Mouse (Mus musculus): Measurements from ENCODE around the gene Wdfy1.
A peak's percentile ranks its signal among the peaks of the same experiment; 100 is the strongest.

The Wdfy1 gene

DNA sequence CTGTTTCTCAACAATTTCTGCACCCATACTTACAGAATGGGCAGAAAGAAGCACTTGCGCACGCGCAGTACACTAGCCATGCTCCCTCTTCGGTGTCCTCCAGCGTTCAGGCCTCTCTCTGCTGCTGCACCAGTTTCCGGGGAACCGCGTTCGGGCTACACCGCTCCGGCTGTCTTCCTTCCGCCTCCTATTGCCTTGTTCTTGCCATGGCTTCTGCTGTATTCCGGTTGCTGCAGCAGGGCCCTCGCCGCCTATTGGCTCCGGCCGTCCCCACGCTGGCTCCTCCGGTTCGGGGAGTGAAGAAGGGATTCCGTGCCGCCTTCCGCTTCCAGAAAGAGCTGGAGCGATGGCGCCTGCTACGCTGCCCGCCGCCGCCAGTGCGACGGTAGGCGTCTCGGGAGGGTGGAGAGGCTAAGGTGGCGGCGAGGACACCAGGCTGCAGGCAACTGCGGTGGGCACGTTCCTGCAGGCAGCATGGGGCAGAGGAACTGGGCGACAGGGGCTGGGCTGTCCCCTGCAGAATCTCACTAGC lies at the start of gene Wdfy1, which contains the start of gene Mrpl44:
Wdfy1 (minus strand) TSS at position 217 of the 532 bp plus-strand sequence.
Mrpl44 (plus strand) TSS at position 92 of the 532 bp plus-strand sequence.
- peak; percentile 95 for DNase-seq (ENCODE audit: low spot score)

DNA sequence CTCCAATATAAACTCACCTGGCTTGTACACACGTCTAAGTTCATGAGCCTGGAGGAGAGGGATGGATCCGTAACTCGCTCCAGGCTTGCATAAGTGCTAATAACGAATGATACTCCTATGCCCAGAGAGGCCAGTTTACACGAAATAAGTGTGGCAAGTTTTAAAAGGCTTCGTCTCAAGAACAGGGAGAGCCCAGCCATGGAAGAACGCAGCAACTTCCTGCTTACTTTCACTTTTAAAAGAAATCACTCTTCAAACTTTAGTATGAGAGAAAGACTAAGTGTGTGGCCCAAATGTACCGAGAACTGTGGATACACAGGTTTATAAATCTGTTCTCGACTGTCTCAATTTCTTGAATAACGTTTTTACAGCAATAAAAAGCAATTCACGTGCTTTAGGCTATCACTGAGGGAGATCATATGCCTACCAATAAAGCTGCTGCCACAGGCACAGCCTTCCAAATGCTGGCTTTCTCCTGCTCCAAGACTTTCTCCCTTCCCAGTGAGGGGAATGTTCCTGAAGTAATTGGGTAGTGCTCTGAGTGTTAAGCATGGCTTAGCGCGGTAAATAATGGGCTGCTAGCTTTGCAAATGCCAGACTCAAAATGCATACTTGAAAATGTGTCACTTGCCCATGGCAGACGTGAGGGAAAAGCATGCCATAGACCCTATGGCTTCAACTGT lies 48.1 kb upstream of the Wdfy1 start:
- DNase-seq (ENCODE audit: low spot score): no peak

DNA sequence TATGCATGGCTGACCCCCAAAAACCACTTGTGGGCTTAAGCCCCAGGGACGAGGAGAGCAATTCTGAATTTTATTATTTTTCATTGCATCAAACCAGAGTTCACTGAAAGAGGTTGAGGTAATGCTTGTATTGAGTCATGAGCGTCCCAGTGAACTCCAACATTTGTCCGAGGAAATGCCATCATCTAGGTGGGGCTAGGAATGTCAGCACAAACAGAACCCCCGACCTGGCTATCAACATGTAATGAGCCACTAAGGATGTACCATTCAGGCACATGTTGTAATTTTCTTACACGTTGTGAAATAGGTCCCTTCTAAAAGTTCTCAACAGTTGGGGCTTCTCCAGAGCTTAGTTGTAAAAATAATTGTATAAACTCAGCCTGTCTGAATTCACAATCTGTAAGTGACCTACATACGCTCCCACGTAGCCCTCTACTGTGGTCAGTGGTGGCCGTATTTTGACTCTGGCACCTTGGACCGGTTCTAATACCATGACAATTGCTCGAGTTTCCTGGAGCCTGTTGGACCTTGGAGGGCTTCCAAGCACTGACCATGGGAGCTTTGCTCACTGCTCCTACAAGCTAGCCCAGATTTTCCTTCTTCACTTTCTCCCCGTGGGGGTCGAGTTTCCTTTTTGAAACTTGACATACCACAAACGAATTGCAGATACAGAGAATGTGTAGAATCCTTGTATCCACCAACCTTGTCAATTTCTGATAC lies 47.0 kb upstream of the Wdfy1 start:
- DNase-seq (ENCODE audit: low spot score): peak; percentile 68

DNA sequence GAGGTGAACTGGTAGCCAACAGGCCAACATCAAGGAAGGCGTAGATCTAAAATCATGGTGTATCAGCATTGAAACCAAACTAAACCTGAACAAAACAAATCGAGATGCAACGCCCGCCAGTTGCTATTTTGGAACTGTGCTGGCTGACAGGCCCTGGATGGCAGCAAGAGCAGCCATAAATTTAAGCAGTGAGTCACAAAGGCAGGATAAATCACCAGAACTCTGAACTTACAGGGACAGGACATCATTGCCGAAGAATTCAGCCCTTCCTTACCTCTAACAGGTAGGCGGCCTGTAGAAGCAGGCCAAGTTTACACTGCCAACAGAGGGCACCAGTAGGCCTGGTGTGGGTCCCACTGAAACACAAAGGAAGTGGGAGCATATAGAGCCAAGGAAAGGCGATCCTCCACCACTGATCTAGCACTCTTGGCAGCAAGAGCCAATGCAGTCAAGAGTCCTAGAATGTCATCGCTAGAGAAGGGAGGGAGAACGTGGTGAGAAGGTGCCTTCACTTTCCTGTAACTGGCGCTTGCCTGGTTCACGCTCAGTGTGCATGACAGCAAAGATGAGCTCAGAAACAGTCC lies 43.4 kb upstream of the Wdfy1 start:
- no peak for DNase-seq (ENCODE audit: low spot score)

DNA sequence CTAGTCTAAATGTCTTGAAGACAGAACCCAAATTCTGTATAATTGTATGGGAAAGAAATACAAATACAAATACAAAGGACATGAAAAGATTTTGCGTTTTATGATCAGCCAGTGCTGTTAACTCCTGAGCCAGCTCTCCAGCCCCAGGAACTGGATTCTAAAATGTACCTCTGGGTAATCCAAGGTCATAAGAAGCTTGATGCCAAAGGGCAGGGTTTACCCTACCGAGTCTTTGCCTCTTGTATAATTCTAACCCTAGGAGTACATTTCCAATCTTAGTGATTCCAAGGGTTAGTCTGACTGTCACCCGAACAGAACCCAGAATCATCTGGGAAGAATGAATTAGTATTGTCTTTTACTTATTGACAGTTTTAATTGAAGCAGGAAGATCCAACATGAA lies 39.5 kb upstream of the Wdfy1 start:
- no peak for DNase-seq (ENCODE audit: low spot score)

DNA sequence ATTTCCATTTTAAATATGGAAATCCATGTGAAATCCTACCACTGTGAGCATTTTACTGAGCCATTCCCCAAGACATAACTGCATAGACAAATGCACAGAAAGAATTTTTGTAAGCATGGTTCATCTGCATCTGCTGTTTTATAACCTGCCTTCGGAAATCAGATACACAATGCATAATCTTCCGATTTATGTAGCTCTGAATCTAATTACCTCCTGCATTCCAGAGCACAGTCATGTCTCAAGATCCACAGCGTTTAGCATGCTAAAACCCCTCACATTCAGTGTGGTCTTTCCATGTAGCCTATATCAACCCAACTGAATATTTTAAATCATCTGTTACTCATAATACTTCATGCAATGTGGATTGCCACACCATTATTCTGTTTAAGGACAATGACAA lies 33.5 kb upstream of the Wdfy1 start:
- DNase-seq (ENCODE audit: low spot score): no peak

DNA sequence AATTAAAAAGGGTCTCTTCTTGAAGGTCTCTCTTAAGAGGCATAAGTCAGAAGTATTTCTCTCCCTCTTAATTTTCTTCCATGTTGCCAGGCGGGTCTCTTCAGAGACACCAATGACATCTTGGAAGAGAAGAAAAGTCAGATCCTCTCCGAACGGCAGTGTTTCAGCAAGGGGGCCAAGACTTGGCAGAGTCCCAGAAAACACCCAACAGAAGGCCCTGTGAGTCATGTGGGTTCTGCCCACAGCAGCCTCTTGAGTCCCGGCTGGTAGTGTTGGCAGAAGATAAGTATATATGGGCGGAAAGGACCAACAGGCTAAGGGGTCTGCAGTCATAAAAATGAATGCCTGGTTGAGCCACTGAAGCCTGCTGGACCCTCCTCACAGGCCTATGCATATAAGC lies 30.9 kb upstream of the Wdfy1 start:
- DNase-seq (ENCODE audit: low spot score): no peak

DNA sequence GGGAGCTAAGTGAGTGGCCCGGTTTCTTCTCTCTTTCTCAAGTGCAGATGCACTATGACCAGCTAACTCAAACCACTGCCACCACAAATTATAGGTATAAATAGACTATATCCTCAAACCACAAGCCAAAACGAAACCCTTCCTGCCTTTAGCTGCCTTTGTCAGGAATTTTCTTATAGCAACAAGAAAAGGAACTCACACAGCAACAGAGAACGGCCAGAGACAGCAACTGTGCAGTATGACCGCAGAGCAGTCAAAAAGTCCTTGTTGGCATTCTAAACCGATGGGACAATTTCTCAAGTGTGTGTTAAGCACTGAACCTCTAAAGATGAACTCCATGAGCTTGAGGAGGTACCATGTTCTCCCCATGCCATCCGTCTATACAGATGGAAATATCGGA lies 27.7 kb upstream of the Wdfy1 start:
- DNase-seq (ENCODE audit: low spot score): no peak

DNA sequence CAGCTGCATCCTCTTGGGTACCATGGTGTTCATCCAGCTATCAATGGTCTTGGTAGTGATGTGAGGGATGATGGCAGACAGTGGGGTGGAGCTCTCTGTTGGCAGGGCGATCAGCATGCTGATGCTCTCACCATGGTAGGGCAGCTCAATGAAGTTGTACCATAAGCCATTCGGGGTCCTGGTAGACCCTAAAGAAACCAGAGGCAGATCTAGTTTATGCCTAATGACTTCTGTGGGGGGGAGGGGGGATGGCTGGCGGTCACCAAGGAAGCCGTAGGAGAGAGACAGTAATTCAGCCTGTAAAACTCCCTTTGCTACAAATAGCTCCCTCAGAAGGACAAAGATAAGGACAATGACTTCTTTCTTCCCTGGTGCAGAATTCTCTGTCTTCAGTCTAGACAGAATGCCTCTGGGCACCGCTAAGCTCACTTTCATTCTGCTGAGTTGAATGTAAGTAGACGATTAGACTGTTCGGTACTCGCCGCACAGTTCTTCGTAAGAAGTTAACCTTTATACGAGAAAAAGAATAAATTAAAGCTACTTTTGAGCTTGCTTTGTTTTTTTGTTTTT lies 27.0 kb upstream of the Wdfy1 start:
- DNase-seq (ENCODE audit: low spot score): no peak

DNA sequence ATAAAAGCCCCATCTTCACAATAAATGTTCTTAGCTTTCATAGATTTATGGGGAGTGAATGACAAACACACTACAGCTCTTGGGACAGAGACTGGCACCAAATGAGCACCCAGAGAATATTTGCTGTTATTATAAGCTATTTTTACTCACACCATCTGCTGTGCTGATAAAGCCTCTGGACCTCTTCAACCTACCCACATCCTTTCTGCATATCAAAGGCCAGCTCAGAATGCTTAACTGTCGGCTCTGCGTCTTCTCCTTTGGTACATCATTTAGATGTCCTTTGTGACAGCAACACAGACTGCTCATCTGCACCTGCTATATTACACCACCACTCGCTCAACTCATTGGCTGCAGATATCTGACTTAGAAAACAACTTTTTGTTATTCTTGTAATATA lies 21.1 kb upstream of the Wdfy1 start:
- DNase-seq (ENCODE audit: low spot score): no peak

DNA sequence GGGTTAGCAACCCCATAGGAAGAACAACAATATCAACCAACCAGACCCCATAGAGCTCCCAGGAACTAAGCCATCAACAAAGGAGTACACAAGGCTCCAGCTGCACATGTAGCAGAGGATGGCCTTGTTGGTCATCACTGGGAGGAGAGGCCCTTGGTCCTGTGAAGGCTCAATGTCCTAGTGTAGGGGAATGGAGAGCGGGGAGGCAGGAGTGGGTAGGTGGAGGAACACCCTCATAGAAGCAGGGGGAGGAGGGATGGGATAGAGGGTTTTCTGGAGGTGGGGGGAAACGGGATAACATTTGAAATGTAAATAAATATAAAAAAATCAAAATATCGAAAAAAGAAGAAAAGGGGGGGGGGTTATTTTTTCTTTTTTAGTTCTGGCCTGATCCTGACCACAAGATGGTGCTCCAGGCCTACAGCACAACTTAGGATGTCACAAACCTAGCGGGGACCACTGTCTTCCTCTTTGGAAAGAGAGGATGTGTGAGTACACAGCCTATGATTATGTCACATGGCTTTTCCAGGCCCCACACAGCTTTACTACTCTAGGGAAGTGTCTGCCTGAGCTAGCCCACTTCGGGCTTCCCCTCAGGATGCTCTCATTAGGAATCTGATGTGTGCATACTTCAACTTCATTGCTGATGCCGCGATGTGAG lies 10.5 kb upstream of the Wdfy1 start:
- peak; percentile 60 for DNase-seq (ENCODE audit: low spot score)

DNA sequence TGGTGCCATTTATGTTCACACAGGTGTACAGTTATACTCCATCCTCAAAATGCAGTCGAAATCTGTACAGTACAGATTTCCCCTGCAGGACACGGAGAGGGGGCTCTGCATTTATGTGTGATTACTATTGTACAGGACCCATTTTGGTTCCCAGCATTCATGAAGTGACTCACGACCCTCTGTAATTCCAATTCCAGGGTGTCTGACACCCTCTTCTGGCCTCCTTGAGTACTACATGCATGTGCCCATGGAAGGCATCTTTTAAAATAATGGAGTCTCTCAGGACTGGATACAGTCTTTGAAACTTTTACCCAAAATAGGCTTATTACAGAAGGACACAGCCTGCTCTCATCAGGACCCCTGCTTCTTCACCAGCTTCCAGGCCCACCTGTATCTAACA lies 6.5 kb upstream of the Wdfy1 start:
- DNase-seq (ENCODE audit: low spot score): no peak

DNA sequence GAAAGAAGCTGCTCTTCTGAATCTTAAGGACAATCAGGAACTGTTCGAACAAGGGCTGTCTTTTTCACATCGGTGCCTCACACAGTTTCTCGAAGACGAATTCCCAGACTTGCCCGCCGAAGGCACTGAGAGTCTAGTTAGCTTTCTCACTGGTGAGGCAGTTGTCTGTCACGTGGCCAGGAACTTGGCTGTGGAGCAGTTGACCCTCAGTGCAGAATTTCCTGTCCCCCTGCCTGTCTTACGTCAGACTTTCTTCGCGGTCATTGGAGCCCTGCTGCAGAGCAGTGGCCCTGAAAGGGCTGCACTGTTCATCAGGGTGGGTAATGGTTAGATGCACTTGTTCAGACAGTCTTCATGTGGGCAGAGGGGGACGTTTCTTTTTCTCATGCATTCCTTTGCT lies 2.1 kb upstream of the Wdfy1 start:
- no peak for DNase-seq (ENCODE audit: low spot score)

DNA sequence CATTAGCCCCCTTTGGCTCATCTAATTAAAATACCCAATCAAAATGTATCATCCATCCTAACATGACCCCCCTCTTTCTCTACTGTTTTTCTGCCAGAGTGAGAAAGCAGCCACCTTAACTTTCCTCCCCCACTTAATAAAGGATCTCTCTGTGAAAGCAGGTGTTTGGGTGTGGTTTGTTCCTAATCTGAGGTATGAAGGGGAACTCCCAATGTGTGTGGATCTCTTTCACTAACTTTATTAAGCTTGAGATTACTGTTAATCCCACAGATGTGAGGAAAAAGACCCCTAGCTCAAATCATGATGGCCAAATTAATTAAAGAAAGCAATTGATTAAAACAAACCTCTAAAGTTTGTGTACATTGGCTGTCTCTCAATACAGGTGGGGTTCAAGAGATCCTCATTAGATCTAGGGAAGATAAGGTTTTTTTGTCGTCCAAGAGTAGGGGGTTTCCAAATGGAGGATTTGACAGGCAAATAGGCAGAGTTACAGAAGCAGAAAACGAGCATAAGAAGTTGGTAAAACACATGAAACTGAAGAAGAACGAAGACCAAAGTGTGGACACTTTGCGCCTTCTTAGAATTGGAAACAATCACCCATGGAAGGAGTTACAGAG lies 1.7 kb downstream of the Wdfy1 start:
- no peak for DNase-seq (ENCODE audit: low spot score)

DNA sequence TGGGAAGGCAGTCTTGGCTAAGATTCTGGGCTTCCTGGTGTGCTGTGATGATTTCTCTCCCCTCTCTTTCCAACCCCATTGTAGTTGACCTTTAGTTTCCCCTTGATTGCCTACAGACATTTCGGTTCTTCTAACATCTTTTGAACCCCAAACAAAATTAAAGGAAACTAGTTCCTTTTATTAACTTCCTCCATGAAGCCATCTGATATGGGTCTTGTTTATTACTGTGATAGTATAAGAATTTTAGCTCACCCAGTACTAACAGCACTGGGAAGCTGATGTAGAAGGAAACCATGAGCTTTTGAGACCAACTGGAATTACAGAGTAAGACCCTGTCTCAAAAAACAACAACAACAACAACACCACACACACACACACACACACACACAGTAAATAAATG lies 7.7 kb downstream of the Wdfy1 start:
- no peak for DNase-seq (ENCODE audit: low spot score)

DNA sequence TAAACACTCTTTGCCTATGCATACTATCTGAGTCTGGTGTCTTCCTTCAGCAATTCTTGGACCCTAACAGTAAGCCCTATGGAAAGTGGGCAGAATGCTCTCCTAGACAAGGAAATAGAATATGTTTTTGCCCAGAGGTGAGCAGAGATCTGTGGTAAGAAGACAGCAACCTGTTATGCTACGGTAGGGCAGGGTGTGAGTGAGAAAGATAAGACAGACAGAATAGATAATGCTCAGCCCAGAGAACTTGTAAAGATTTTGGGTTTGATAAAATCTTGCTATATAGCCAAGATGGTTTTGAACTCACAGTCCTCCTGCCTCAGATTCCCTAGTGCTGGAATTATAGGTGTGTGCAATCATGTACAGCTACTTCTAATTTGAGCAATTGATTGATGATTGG lies 11.5 kb downstream of the Wdfy1 start:
- no peak for DNase-seq (ENCODE audit: low spot score)

DNA sequence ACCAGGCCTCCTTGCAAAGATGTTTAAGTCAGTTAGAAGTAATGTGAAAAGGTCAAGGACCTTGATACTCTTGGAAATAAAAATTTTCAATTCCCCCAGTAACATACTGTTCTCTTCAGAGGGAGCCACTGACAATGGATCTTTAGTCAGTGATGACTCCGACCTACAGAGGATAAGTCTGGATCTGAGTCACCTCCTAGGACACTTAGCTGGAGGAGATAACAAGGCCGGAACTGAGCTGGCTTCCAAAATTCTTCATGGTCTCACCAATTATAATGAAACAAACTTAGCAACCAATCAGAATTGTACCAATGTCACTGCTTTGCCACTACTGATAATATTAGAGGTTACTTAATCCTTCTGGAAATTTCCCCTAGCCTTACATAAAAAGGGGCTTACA lies 11.9 kb downstream of the Wdfy1 start:
- DNase-seq (ENCODE audit: low spot score): no peak

DNA sequence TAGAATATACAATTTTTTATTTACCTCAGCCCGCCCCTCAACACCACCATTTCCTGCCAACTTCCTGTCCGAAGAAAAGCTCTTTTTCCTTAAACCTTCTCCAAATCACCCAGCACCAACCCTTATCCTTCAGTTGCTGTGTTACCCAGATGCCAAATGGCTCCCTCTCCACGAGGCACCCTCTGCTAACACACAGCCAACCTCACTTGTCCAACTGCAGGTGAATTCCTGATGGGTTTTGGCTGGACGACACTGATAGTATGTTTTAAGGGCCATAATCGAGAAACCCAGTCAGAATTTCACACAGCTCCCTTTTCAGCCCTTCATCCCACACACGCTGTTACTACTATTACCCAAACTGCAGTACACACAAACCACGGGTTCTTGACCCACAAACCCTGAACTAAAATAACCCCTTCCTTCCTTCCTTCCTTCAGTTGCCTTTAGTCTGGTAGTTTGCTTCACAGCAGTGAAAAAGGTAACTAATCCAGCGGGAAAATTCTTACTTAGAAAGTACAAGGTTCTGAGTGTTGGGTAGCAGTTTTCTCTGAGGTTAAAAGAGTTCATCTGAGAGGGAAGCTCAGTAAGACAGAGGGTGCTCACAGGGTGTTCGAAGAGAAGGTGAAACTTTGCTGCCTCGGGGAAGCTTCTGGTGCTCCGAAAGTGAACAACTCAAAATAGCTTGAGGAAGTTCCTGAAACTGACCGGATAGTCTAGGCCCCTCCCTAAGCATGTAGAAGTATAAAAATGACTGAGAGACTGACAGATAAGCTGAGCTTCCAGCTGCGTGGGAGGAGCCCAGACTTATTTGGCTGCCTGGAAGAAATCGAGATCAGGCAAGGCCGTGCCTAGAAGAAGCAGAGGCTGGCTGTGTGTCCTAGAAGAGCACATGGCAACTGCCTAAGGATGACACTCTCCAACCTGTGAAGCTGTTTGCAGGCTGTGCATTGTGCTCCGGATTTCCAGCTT lies 13.4 kb downstream of the Wdfy1 start:
- DNase-seq (ENCODE audit: low spot score): no peak

DNA sequence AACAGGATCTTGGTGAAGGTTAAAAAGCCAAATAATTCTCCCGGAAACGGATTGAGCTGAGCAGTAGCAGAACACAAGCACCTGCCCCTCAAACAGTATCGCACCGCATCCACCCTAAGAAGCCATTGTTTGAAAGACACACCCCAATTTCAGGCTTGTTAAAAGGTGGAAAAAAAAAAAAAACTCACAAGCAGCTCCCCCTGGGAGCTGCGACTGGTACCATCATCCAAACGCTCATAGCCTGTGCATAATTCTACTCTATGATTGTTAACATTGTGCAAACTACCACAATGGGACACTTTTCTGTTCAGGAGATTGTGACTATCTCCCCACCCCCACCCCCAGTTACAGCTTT lies 14.0 kb downstream of the Wdfy1 start:
- no peak for DNase-seq (ENCODE audit: low spot score)

DNA sequence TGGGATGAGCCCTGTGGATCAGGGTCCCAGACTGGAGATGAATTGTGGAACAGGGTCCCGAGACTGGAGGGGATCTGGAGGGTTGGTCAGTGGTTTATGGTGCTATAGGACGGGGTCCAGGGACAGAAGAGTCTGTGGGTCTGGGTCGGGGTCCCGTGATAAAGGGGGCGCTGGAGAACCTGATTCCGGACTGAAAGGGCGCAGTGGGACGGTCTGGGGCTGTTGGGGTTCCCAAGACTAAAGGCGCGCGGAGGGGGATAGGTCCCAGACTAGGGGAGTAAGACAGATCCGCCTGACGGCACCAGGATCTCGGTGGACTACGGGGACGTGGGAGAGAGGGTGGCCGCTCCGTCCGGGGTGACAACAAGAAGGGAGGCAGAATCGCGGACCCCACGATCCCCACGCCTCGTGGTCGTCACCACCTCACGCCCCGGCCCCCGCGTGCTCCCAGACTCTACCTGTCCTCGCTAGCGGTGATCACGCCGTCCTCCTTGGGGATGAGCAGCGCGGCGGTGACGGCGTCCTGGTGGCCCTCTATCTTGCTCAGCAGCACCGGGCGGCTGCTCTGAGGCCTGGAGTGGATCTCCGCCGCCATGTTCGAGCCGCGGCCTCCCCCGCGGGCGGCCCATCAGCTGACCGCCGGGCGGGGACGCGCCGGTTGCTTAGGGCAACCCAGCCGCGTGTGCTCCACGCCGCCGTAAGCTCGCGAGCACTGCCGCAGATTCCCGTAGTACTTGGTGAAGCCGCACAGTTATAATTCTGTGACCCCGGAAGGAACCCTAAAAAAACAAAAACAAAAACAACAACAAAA lies 14.6 kb downstream of the Wdfy1 start:
- peak; percentile 86 for DNase-seq (ENCODE audit: low spot score)
